Mouse (Mus musculus) ZHBTc4 (cell line): Measurements from ENCODE around the gene Gm10340.
"Not testable (repeated sequence)": the region's sequence is repeated elsewhere in the genome, so short reads cannot be mapped to it uniquely, and the experiment has no call there.

ENCODE experiments used
- DNase-seq: peaks from one replicate; pipeline ENCODE4 v3.0.0-alpha.2; 2011; ENCODE audit warnings: low read depth, low spot score

Gm10340 gene

GRCm38 (mm10) chr14:3133697-3134096 is at the start of gene Gm10340:
Gm10340 (plus strand) TSS chr14:3133997.
- DNase-seq: not testable (repeated sequence)

DNA sequence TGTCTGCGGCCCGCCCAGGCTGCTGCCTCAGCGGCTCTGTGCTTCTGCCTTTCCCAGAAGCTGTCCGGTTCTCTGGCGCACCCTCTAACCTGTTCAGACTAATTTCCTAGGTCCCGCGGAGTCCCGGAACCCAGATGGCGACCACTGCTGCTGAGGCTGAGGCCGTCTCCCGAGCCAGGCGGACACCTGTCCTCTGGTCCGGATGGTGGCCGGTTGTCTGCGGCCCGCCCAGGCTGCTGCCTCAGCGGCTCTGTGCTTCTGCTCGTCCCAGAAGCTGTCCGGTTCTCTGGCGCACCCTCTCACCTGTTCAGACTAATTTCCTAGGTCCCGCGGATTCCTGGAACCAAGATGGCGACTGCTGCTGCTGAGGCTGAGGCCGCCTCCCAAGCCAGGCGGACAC is 17.7 kb upstream of the Gm10340 start:
- not testable (repeated sequence) for DNase-seq

GRCm38 (mm10) chr14:3187955-3188354 is 54.2 kb downstream of the Gm10340 start, which contains the start of gene Gm5795:
Gm5795 (plus strand) TSS chr14:3188255.
- DNase-seq: not testable (repeated sequence)
